Mouse (Mus musculus) adipocyte (in vitro differentiated cells): Measurements from ENCODE around the gene Sema6d.
A peak's percentile ranks its signal among the peaks of the same experiment; 100 is the strongest.

Source experiments
- DNase-seq: peaks from one replicate; pipeline ENCODE4 v3.0.0-alpha.2; 2016; ENCODE audit warnings: low spot score

Sema6d gene

DNA sequence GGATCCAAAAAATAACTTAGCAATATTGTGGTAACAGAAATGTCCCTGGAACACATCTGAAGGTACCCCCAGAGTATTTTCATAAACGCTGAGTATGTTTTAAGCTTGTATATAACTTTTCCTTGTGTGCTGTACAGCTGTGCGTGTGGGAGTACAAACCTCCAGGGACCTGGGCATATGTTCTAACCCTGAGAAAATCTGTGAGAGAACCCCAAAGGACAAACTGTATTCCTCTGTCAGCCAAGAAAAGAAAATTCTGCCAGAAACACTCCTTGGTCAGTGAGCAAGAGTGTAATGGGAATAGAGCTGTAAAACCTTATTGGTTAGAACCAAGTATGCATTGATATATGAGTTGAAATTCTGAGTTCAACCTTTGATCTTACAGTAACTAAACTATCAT lies 203.8 kb downstream of the Sema6d start:
- peak; percentile 60 for DNase-seq

DNA sequence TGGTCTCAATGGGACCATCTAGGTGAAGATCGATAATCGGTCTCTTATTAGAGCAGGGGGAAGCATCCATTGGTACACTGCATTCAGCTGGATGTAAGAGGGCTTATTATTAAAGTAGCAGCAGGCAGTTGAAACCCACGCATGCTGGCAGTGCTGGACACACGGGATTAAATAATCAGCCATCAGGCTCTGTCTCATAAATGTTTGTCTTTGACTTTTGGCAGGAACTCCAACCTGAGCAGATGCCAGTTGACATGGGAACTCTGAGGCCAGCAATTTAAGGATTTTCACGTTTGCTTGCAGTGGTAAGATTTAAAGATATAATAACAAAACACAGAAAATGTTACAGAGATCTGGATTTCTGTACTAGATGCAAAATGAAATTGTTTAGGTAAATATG lies 208.6 kb downstream of the Sema6d start:
- DNase-seq: peak; percentile 82

DNA sequence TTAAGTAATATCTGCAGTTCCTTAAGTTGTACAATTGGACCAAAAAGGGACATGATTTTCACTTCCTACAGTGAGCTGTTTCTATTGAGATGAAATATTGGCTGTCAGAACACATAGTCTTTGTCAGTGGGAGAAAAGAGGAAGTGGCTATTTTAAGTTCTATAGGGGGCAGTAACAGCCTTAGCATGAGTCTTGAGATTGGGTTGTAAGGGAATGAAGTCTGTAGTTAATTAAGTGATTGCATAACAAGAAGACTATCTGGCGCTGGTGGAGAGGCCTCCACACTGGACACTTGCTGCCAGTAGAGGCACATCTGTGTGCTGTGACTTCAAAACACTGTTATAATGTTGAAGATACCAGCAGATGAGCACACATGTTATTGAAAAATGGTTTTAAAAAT lies 209.1 kb downstream of the Sema6d start:
- DNase-seq: peak; percentile 91

DNA sequence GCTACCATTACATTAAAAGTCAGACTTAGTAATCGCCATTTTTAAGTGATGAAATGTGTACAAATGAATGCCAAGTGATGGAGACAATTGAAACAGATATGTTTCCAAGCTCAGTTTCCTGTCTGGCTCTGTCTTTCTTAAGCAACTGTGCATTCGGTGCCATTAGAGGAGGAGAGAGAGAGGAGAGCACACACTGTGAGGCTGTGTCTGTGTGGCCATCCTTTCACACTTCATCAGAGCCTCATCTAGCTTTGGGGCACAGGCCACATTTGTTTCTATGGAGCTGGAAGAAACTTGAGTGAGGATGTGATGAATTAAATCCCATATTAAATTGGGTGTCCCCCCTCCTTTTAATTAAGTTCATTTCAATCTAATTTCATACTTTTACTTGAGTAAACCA lies 218.8 kb downstream of the Sema6d start:
- DNase-seq: no peak

DNA sequence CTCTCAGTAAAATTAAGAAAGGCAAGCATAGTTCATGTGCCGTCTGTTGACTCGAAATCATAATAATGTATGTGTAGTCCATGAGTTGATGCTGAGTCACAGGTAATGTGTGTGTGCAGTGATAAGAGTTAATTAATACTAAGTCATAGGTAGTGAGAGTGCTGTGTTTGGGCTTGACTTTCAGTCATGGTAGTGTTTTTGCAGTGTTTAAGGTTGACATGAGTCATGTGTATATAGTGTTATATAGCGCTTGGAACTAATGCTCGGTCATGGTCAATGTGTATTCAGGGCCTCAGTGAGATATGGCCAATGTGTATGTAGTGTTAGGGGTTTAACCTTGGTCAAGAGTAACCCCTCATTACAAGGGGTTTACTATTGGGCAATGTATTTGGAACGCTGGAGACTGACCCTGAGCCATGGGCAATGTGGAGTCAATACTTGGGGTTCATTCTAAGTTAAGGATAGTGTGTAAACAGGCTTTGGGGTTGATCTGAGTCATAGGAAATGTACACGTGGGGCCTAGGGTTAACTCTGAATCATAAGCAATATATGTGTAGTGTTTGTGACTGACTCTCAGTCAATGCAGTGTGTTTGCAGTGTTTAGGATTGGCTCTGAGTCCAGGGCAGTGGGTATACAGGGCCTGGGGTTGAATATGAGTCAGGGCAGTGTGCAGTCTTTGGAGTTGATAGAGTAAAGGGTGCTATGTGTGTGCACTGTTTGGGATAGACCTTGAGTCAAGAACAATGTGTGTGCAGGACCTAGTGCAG lies 219.8 kb downstream of the Sema6d start:
- no peak for DNase-seq

DNA sequence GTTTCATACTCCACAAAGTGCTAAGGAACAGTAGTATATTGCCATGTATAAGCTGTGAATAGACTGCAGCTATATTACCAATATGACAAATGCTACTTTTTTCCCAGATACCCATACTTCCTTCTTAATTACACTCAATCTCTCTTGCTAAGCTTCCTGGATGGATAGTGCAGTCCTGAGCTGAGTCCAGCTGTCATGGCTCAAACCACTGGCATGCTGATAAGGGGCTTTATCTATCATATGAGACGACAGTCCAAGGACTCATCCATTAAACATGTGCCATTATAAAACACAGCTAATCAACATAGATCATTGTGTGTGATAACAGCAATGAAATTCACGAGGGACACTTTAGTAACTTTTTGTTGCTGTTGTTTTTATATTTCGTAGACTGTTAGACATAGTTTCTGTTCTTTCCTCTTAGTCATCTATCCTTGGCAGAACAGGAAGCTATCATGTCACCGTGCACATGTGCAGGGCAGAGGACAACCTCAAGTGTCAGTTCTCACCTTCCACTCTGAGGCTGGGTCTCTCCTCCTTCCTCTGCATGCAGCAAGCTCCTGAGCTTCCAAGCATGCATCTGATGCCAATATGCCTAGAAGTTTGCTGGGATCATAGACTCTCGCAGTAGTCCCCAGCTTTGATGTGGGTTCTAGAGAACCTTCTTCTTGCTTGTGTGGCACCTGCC lies 232.9 kb downstream of the Sema6d start:
- no peak for DNase-seq

DNA sequence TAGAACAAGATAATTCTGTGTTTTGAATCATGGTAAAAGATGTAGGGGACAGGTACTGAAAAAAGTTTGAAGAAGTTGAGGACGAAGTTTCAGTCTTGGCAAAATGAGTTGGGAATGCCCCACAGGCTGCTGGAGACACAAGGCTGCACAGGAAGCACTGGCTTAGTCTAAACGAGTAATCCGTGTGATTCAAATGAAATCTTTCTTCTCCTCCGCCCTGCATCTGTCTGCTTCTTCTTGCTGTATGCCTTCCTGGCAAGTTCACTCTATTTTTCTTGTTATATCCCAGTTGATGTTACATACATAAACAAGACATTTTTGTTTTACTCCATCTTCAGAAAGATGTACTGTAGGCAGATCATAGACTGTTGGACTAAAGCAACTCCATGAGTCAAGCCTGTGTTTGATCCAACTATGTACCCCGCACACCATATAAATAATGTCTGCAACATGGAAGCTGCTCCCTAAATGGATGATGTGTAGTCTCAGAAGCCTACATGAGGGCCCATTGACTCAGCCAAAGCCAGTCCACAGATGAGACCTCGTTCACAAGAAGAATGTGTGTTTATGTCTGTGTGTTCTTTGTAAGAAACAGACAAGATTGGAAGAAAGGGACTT lies 234.4 kb downstream of the Sema6d start:
- no peak for DNase-seq

DNA sequence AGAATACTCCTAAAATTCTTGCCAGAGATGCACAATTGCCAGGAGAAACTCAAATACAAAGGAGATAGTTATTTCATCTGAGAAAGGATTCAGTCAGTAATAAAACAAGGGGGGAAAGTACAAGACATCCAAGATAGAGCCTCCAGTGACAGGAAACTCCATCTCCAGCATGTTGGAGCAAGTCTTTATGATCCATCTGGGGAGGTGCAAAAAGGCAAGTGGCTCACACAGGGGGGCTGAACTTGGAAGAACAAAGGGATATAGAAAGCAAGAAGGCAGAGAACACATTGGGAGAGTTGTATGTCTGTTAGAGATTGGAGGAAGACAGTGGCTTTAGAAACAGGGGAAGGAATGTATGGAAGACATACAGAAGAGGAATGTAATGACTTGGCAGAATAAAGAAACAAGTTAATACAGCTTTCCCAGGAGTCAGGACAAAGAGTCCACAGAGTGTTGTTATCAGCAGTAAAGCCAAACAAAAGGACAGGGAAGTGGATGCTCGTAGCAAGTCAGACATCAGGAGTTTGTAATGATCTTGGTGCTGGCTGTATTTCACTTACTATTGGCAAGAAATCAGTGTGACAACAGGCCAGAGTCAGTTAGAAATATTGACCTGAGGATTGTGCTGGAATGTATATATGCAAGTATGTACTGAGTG lies 239.8 kb downstream of the Sema6d start:
- no peak for DNase-seq

DNA sequence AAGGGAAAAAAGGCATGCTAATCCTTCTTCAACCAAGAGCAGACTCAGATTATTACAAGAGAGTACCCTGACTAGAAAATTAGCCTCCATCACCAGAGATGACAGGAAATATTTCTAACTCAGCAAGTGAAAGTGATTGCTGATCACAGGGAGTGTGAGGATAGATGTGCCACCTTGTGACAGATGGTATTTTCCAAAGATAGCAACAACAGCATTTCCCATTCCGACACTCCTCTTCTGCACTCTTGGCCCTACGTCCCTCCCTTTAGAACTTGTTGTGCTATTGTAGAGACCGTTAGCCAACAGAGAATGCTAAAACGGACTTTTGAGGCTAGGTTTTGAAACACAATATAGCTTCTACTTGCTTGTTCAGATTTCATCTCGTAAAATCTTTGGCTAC lies 243.1 kb downstream of the Sema6d start:
- DNase-seq: no peak

DNA sequence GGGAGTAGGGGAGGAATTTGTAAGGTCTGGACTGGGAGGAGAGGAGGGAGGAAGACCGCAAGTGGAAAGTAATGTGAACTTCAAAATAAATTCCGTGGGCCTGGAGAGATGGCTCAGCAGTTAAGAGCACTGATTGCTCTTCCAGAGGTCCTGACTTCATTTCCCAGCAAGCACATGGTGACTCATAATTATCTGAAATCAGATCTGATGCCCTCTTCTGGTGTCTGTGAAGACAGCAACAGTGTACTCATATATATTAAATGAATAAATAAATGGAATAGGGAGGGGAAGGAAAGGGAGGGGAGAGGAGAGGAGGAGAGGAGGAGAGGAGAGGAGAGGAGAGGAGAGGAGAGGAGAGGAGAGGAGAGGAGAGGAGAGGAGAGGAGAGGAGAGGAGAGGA lies 244.9 kb downstream of the Sema6d start:
- peak; percentile 48 for DNase-seq

DNA sequence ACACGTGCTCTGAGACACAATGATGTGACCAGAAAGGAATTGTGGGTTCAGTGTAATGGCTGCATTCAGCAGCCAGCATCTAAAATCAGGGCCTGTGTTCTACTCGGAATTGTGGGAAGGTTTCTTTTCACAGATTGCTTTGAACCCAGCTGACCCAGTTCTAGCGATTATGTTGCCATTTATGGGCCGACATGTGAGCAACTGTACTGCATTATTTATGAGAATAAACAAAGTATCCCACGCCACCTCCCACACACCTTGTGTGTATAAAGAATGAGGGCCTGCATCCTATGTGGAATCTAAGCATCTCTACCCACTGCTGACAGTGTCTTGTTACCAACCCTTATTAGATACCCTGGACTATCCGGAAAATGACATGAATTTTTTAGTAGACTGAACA lies 248.5 kb downstream of the Sema6d start:
- DNase-seq: no peak

DNA sequence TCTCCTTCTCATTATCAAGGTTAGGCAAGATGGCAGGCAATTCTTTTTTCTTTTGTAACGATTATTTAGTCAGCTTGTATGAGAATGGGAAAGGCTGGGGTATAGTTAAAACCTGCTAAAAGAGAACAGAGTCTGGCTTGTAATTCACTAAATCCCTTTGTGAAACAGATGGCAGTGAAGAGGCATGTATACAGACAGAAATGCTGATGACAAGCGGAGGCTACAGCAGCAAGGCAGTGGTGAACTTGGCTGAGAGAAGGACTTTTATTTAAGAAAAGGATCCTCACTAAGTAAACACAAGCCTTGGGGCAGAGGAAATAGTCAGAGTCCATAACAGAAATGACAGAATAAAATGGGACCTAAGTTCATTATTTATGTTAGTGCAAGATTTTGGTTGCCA lies 264.4 kb downstream of the Sema6d start:
- no peak for DNase-seq

DNA sequence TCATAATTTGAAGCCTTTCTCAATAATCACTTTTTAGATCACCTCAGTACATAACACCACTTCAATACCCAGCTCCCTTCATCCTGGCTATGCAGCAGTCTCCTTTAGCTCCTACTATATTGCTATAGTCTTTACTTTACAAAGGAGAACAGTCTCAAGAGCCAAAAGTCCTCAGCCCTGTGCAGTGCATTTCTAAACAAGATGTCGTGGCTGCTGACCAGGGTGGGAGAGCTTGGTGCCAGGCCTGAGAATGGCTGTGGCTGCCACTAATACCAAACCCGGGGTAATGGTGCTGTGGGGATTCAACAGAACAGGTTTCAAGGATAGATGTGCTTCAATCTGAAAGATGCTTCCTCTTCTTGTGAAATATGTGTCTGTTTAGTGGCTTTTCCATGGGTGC lies 264.9 kb downstream of the Sema6d start:
- no peak for DNase-seq

DNA sequence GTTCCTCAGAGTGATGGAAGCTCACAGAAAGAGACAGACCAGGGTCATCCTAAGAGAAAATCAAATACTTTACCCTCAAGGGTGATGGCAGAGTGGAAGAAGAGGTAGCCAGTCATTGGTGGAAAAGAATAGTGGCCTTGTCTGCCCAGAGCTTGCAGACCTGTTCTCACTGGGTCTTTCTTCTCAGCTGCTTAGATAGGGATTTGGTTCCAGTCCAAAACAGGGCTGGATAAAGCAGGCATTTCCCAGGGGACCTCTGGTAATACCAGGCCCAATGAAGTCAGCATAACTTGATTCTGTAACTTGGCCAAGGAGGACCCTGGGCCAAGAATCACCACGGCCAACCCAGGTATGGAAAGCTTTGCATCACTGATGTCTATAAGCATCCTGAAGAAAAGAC lies 279.5 kb downstream of the Sema6d start:
- DNase-seq: peak; percentile 58

DNA sequence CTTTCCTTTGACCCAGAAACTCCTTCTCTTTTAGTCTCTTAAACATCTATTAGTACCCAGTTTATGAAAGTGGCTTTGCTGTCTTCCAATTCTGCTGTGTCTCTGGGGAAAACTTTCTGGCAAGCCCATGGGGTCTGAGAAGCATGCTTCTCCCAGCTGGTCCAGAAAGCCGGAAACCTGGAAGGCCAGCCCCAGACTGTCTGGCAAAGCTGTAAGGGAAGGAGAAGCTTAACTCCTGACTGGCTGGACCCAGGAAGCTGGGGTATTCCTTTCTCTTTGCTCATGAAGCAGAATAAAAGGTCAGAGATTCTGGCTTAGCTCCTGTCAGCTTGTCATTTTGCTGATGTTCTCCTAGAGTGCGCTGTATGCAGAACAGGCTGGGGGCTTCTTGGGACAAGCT lies 280.2 kb downstream of the Sema6d start:
- peak; percentile 95 for DNase-seq

DNA sequence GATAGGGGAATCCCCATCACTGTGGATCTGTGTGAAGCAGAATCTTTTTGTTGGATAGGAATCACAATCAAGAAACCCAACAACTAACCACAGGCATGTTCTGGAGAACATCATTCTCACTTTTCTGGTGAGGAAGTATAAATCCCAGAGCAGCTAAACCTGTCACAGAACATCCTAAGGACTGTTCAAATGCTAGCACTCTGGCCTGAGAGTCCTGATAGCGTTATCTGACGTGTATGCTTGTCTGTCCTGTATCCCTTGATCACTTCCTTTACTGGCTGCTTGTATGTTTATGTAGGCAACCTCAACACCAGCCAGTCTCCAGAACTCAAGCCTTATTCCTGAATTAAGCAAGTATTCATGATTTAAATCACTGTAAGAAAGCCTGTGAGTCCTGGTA lies 281.6 kb downstream of the Sema6d start:
- DNase-seq: no peak

DNA sequence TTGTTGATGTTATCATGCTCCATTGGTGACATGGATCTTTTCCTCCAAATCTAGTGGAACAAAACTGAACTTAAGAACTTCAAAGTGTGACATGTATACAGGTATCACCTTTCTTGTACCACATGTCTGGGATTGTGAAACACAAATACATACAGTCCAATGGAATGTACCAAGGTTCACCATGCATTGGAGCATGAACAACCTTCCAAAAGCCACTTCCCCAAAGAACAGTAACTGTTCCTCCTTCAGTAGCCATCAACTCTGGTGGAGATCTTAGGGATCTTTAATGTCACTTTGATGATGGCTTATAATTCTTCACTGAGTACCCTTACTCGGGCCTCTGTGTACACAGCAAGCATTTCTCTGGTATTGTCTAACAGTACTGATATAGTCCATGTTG lies 295.3 kb downstream of the Sema6d start:
- no peak for DNase-seq

DNA sequence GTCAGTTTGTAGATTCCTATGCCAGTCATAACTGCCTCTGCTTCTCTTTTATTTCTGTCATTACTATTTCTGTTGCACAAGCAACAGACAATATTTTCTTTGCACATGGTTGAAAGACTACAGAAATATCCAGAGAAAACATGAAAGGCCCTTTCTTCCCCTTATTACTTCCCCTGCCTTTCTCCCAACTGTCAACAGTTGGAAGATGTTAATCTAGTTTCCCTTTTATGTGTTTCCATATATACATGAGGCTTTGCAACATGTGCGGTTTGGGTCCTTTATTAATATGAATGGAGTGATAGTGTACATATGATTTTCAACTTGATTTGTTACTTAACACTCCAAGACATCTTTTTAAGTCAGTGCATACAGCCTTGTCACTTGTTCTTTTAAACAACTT lies 296.0 kb downstream of the Sema6d start:
- DNase-seq: no peak

DNA sequence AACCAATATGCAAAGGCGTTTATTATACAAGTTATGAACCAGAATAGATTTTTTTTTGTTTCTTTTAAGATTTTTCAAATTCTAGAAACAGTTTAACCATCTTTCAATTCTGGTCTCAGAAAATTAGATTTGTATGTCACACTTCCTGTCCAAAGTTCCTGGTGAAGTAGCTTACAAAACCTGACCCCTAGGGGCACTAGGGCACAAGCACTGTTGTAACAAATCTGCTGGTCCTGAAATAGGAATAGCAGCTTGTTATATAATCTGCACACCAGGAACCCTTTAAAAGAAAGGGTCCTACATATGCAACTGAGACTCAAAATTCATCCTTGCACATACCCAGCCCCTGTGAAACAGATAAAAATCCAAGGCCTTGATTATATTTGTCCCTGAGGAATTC lies 298.5 kb downstream of the Sema6d start:
- DNase-seq: peak; percentile 64

DNA sequence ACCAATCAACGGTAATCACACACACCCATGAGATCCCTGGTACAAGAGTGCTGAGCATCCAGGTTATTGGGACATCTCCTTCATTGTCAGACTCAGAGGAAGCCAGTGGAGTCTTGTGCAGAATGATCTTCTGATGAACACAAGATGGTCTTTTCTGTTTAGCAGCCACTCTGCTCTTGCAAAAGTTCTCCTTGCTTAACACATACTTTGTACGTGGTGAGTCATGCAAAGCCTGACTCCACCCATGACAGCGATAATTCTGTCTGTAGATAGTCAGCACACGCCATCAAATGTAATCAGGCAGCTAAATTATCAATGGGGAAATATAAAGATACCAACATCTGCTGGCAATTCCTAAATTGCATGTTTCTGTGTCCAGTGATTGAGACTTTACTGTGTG lies 307.0 kb downstream of the Sema6d start:
- DNase-seq: no peak

DNA sequence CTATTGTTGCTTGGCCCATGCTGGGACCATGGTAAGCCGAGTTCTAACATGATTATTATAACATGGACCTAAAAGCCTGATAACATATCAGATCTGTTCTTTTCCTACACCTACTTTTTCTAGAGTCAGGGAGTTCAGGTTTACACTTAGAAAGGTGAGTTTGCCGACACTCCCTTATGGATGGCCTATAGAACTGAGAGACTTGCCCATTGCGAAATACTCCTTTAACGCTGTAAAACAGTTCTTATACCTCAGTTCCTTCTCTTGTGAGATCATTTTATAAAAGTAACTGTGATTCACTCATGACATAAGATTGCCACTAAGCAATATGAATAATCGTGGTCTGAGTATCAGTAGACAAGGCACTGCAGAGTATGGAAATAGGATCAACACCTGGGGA lies 307.5 kb downstream of the Sema6d start:
- no peak for DNase-seq

DNA sequence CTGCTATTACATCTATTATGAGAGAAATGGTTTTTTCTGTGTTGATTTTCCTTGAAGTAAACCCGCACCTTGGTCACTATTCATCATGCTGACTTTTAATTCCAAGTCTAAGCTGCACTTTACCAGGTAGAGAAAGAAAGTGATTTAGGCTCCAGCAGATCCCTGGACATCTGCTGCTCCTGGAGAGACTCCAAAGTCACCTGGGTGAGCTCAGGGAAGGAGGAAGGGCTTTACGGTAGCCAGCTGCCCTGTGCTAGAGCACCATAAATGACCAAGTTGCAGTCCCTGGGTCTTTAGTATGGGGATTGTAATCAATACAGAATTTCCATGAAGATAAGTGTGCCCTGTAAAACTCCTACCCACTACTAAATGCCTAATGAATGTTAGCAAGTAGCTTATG lies 309.8 kb downstream of the Sema6d start:
- DNase-seq: no peak
